Mouse (Mus musculus) urinary bladder, postnatal 36 days (tissue): ENCODE results near the gene Lrrtm4.

ENCODE experiments used
- DNase-seq, 2 experiments: peaks; one replicate each; pipeline ENCODE4 v3.0.0; 2022; ENCODE audit warnings: low spot score in 2 of 2, mixed read lengths in 1 of 2

The Lrrtm4 gene

DNA sequence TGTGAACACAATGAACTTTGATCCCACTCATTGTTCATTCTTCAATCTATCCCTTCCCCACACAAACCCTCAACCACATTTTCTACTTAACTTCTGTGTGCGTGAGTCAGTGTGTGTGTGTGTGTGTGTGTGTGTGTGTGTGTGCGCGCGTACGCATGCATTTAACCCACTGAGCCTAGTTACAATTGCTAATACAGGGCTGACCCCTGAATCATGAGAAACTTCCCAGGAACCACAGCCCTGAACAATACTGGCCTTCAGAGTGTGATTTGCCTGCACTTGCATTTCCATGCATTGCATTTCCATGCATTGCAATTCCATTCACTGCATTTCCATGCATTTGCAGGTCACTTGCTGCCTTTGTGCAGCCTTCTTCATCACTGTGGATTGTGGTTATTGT, 701.8 kb downstream of the Lrrtm4 start:
- DNase-seq = no peak

GRCm38 (mm10) chr6:80733416-80733815, 714.7 kb downstream of the Lrrtm4 start:
- DNase-seq = no peak

DNA sequence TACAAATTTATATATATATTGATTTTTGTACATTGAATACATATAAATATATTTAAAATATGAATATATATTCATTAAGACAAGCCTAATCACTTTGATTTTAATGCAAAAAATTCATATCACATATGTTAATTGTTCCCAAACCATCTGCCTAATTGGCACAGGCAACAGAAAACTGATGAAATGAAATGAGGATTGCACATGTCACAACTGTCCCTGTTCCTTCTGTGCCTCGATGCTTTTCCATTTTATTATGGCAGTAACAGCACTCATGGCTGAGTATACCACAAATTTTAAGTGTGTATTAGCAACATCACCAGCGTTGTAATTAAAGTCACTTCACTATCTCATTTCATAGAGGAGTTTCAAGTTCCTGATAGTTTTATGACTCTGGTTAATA, 732.1 kb downstream of the Lrrtm4 start:
- no peak for DNase-seq

DNA sequence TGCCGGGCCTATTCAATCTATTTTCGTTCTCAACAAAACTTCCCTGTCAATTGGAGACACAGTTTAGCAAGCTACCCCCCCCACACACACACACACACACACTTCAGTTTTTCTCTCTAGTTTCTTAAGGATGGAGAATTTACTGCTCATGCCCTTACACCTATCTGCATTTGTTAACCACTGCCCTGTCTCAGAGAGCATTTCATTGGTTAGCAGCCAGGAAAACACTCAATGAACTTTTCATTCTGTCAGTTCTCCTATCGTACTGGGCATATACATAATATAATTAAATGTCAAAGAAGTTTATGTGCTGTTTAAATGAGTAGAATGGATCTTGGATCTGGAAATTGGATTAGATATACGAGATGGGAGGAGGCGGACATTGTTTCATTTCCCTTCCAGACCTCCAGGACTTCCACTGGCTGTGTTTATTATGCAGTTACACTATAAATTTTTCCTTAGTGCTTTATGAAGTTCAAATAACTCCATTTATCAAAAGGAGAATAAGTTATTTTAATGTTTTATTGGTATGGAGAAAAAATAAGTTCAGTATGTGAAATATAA, 742.0 kb downstream of the Lrrtm4 start:
- DNase-seq = no peak

- DNase-seq = peak in 1 of 2 experiments; percentile 1
Observed at GRCm38 (mm10) chr6:80786282-80786681, 767.6 kb downstream of the Lrrtm4 start.

DNA sequence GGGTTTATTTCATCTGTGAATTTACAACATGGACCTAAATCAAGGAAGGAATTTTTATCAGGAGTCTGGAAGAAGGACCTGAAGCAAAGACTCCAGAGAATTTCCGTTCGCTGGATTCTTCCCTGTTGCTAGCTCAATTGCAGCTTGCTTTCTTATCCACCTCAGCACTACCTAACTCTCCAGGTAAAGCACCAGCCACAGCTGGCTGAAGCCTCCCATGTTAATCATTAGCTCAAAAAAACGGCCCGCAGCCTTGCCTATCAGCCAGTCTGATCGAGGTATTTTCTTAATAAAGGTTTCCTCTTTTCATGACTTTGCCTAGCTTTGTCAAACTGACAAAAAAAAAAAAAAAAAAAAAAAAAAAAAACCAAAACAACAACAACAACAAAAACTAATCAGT, 805.1 kb downstream of the Lrrtm4 start:
- DNase-seq = no peak

GRCm38 (mm10) chr6:80839784-80840183, 821.1 kb downstream of the Lrrtm4 start:
- DNase-seq = no peak

DNA sequence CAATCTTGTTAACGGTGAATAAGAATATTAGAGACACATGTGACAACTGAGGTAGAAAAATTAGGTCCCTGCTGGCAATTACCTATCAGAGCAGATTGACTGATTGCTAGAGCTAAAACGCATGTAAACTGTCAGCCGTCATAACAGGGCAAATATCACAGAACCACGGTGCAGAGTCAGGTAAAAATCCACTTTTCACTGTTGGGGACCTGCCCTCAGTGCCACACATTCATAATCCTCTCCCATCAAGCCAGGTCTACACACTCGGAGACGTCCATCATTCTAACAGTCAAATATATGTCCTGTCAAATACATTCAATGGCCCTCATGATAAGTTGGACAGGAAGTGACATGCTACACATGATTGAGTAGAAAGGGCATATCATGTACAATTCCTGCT, 826.6 kb downstream of the Lrrtm4 start:
- DNase-seq = no peak

GRCm38 (mm10) chr6:80856910-80857543, 838.4 kb downstream of the Lrrtm4 start:
- DNase-seq = no peak
